Mouse (Mus musculus) hindbrain, embryonic 16.5 days (tissue): ENCODE measurements around the gene Upb1. TPM values are rescaled to one million over a fixed set of nuclear protein-coding genes. Genes with fewer than 3 reads are reported as not detected.
"Not testable (repeated sequence)": the region's sequence is repeated elsewhere in the genome, so short reads cannot be mapped to it uniquely, and the experiment has no call there.

Experiments used
- ATAC-seq: fragments of 200-750 bp; cut with Nextera tagmentation; 2 replicates; pipeline ENCODE4 v1.8.0; 2017; ENCODE audit warnings: moderate TSS enrichment, moderate library complexity
- H3K27ac ChIP-seq: fragments of 300-500 bp; sonication (generic); 2 replicates; pipeline ENCODE4 v1.5.1; 2014; ENCODE audit warnings: low read depth, mild to moderate bottlenecking, control low read depth, low read length, moderate library complexity
- H3K27me3 ChIP-seq: fragments of 300-500 bp; sonication (generic); replicated peaks from 2 replicates; pipeline ENCODE4 v1.6.1; 2014; ENCODE audit warnings: low read length; ENCODE audit not compliant: control insufficient read depth, insufficient read depth
- H3K36me3 ChIP-seq: fragments of 300-500 bp; sonication (generic); 2 replicates; pipeline ENCODE4 v1.6.1; 2014; ENCODE audit warnings: mild to moderate bottlenecking, low read length, moderate library complexity, mixed read lengths; ENCODE audit not compliant: control insufficient read depth, insufficient read depth
- H3K4me1 ChIP-seq: fragments of 300-500 bp; sonication (generic); 2 replicates; pipeline ENCODE4 v1.6.1; 2014; ENCODE audit warnings: low read depth, low read length; ENCODE audit not compliant: control insufficient read depth, insufficient read depth
- H3K4me2 ChIP-seq: fragments of 300-500 bp; sonication (generic); 2 replicates; pipeline ENCODE4 v1.6.1; 2014; ENCODE audit warnings: mild to moderate bottlenecking, low read length, control low read depth, moderate library complexity
- H3K4me3 ChIP-seq: fragments of 300-500 bp; sonication (generic); 2 replicates; pipeline ENCODE4 v1.5.1; 2014; ENCODE audit warnings: mild to moderate bottlenecking, low read length, control low read depth, moderate library complexity
- H3K9ac ChIP-seq: fragments of 300-500 bp; sonication (generic); 2 replicates; pipeline ENCODE4 v1.6.1; 2014; ENCODE audit warnings: low read depth, mild to moderate bottlenecking, control low read depth, low read length, moderate library complexity
- H3K9me3 ChIP-seq: fragments of 300-500 bp; sonication (generic); 2 replicates; pipeline ENCODE4 v1.6.1; 2014; ENCODE audit warnings: mild to moderate bottlenecking, low read length, moderate library complexity; ENCODE audit not compliant: control insufficient read depth
- WGBS: fragments of 180-500 bp; shearing (Covaris S2); extraction: QIAGEN DNeasy Blood & Tissue Kit; methylation state at CpG from one replicate; pipeline ENCODE4 v1.1.7; 2014; 5-methylcytosine and 5-hydroxymethylcytosine counted together
- polyA plus RNA-seq: library from polyadenylated mRNA; unstranded; fragments of >200 nt; fragmentation: Nextera tagmentation; extraction: Ambion mirVana; gene quantifications from 2 replicates; pipeline ENCODE4 v1.2.1, GENCODE M21; 2015

Upb1 gene
- 0.36 and 0.39 TPM in 2 replicates for polyA plus RNA-seq

GRCm38 (mm10) chr10:75400958-75401357 is at the start of gene Upb1:
Gene Upb1 (plus strand): TSS chr10:75401115.
- H3K4me1 ChIP-seq, result peaks cover 4% of the 10 kb centered on the region; the same call in 1 of the 2 replicates
- no peak within 1 kb of the TSS for H3K9ac ChIP-seq
- no peak within 1 kb of the TSS for H3K27ac ChIP-seq
- no peaks in the 10 kb centered on the region for H3K9me3 ChIP-seq
- no peak within 1 kb of the TSS for H3K4me3 ChIP-seq
- 82% methylated on average over 4 of the region's 4 CpGs for WGBS
- ATAC-seq, result no peak
- no peaks in the 10 kb centered on the region for H3K36me3 ChIP-seq
- no peaks in the 10 kb centered on the region for H3K27me3 ChIP-seq
- no peak within 1 kb of the TSS for H3K4me2 ChIP-seq

- Histone ChIP-seq H3K27ac (no peak overlapping the region), H3K4me1 (no peaks in the 10 kb centered on the region), H3K4me2 (no peak overlapping the region), H3K4me3 (no peak overlapping the region), H3K36me3 (no peaks in the 10 kb centered on the region), H3K9ac (no peak overlapping the region), H3K27me3 (no peaks in the 10 kb centered on the region), H3K9me3 (no peaks in the 10 kb centered on the region)
- no peak for ATAC-seq
- 96% methylated on average over 12 of the region's 12 CpGs for WGBS
Measured at GRCm38 (mm10) chr10:75352541-75352940, 48.4 kb upstream of the Upb1 start.

GRCm38 (mm10) chr10:75353838-75354241 is 47.1 kb upstream of the Upb1 start:
- not testable (repeated sequence) for H3K9ac ChIP-seq, ATAC-seq
- WGBS, result 74% methylated on average over 9 of the region's 9 CpGs

GRCm38 (mm10) chr10:75355341-75355740 is 45.6 kb upstream of the Upb1 start:
- Histone ChIP-seq H3K9me3 (no peaks in the 10 kb centered on the region), H3K4me2 (no peak overlapping the region), H3K4me3 (no peak overlapping the region), H3K9ac (no peak overlapping the region), H3K27me3 (no peaks in the 10 kb centered on the region), H3K27ac (no peak overlapping the region), H3K4me1 (no peaks in the 10 kb centered on the region), H3K36me3 (no peaks in the 10 kb centered on the region)
- 83% methylated on average over 4 of the region's 4 CpGs for WGBS
- ATAC-seq, result no peak

More at GRCm38 (mm10) chr10:75353838-75354241, 47.1 kb upstream of the Upb1 start:
- not testable (repeated sequence) for H3K9me3 ChIP-seq, H3K4me1 ChIP-seq, H3K27me3 ChIP-seq, H3K4me2 ChIP-seq, H3K36me3 ChIP-seq, H3K4me3 ChIP-seq, H3K27ac ChIP-seq

GRCm38 (mm10) chr10:75364214-75364690 is 36.7 kb upstream of the Upb1 start:
- H3K9ac ChIP-seq, result not testable (repeated sequence)

GRCm38 (mm10) chr10:75364796-75365195 is 36.1 kb upstream of the Upb1 start:
- no peaks in the 10 kb centered on the region for H3K27me3 ChIP-seq
- H3K4me2 ChIP-seq, result no peak overlapping the region
- no peaks in the 10 kb centered on the region for H3K36me3 ChIP-seq
- peaks cover 5% of the 10 kb centered on the region for H3K4me1 ChIP-seq
- H3K27ac ChIP-seq, result peak overlapping the region; percentile 34; the same call in 1 of the 2 replicates
- ATAC-seq, result no peak
- H3K4me3 ChIP-seq, result no peak overlapping the region
- no peak overlapping the region for H3K9ac ChIP-seq
- WGBS, result 70% methylated on average over 9 of the region's 9 CpGs
- no peaks in the 10 kb centered on the region for H3K9me3 ChIP-seq

More at GRCm38 (mm10) chr10:75364214-75364690, 36.7 kb upstream of the Upb1 start:
- not testable (repeated sequence) for H3K4me1 ChIP-seq, H3K36me3 ChIP-seq, H3K4me3 ChIP-seq, H3K4me2 ChIP-seq, H3K9me3 ChIP-seq, H3K27me3 ChIP-seq
- peak; percentile 94 for ATAC-seq
- H3K27ac ChIP-seq, result peak overlapping the region; percentile 34
- 5% methylated on average over 1 of the region's 1 CpGs for WGBS

GRCm38 (mm10) chr10:75365231-75365633 is 35.7 kb upstream of the Upb1 start:
- H3K9ac ChIP-seq, result no peak overlapping the region
- no peak for ATAC-seq
- peaks cover 5% of the 10 kb centered on the region for H3K4me1 ChIP-seq
- H3K9me3 ChIP-seq, result no peaks in the 10 kb centered on the region
- peak overlapping the region; percentile 7; the same call in 1 of the 2 replicates for H3K4me3 ChIP-seq
- H3K27me3 ChIP-seq, result no peaks in the 10 kb centered on the region
- H3K36me3 ChIP-seq, result no peaks in the 10 kb centered on the region
- H3K4me2 ChIP-seq, result peak overlapping the region; percentile 4; the same call in 1 of the 2 replicates
- H3K27ac ChIP-seq, result no peak overlapping the region
- 56% methylated on average over 6 of the region's 6 CpGs for WGBS

- peak; percentile 81 for ATAC-seq
- WGBS, result 75% methylated on average over 11 of the region's 19 CpGs
- not testable (repeated sequence) for H3K4me1 ChIP-seq, H3K4me3 ChIP-seq, H3K27me3 ChIP-seq, H3K9ac ChIP-seq, H3K36me3 ChIP-seq, H3K27ac ChIP-seq, H3K4me2 ChIP-seq, H3K9me3 ChIP-seq
Measured at GRCm38 (mm10) chr10:75373655-75374351, 27.1 kb upstream of the Upb1 start.

GRCm38 (mm10) chr10:75378688-75379087 is 22.2 kb upstream of the Upb1 start:
- Histone ChIP-seq H3K27me3 (no peaks in the 10 kb centered on the region; the same call in 1 of the 2 replicates), H3K9ac (no peak overlapping the region), H3K4me2 (no peak overlapping the region), H3K9me3 (no peaks in the 10 kb centered on the region), H3K4me3 (no peak overlapping the region), H3K36me3 (no peaks in the 10 kb centered on the region), H3K4me1 (no peaks in the 10 kb centered on the region), H3K27ac (no peak overlapping the region)
- no peak for ATAC-seq
- 75% methylated on average over 10 of the region's 10 CpGs for WGBS
